Mouse (Mus musculus): ENCODE results near the gene Gstm6.
"Not testable (repeated sequence)": the region's sequence is repeated elsewhere in the genome, so short reads cannot be mapped to it uniquely, and the experiment has no call there.

The Gstm6 gene

GRCm38 (mm10) chr3:107943239-107943990 lies at the start of gene Gstm6:
Gene Gstm6 (minus strand): TSS chr3:107943749.
- peak; percentile 42 to 67 for DNase-seq

GRCm38 (mm10) chr3:107986041-107986562 lies 42.6 kb upstream of the Gstm6 start, which contains the start of gene Gstm2:
Gene Gstm2 (minus strand): TSS chr3:107986453.
- DNase-seq, result peak; percentile 63 to 79

- DNase-seq, result not testable (repeated sequence)
Measured at GRCm38 (mm10) chr3:107985141-107985540, 41.6 kb upstream of the Gstm6 start.

GRCm38 (mm10) chr3:107984471-107984870 lies 40.9 kb upstream of the Gstm6 start:
- DNase-seq, result no peak

GRCm38 (mm10) chr3:107983771-107984170 lies 40.2 kb upstream of the Gstm6 start:
- DNase-seq, result no peak

GRCm38 (mm10) chr3:107982726-107983125 lies 39.2 kb upstream of the Gstm6 start:
- peak in 1 of 2 experiments; percentile 39 for DNase-seq

GRCm38 (mm10) chr3:107981261-107981660 lies 37.7 kb upstream of the Gstm6 start:
- peak in 1 of 2 experiments; percentile 31 for DNase-seq

- no peak for DNase-seq
Measured at GRCm38 (mm10) chr3:107977691-107978090, 34.1 kb upstream of the Gstm6 start.

GRCm38 (mm10) chr3:107974237-107974636 lies 30.7 kb upstream of the Gstm6 start:
- DNase-seq, result no peak

- no peak for DNase-seq
Measured at GRCm38 (mm10) chr3:107972070-107972469, 28.5 kb upstream of the Gstm6 start.

- not testable (repeated sequence) for DNase-seq
Measured at GRCm38 (mm10) chr3:107971101-107971500, 27.6 kb upstream of the Gstm6 start.

GRCm38 (mm10) chr3:107968724-107969395 lies 25.3 kb upstream of the Gstm6 start, which contains the start of gene Gstm3:
Gene Gstm3 (minus strand): TSS chr3:107969283.
- no peak for DNase-seq

- DNase-seq, result no peak
Measured at GRCm38 (mm10) chr3:107966631-107967030, 23.1 kb upstream of the Gstm6 start.

GRCm38 (mm10) chr3:107965592-107965991 lies 22.0 kb upstream of the Gstm6 start:
- DNase-seq, result no peak

- no peak for DNase-seq
Measured at GRCm38 (mm10) chr3:107964656-107965308, 21.2 kb upstream of the Gstm6 start.

GRCm38 (mm10) chr3:107964026-107964425 lies 20.5 kb upstream of the Gstm6 start:
- DNase-seq, result no peak

GRCm38 (mm10) chr3:107955260-107955659 lies 11.7 kb upstream of the Gstm6 start:
- DNase-seq, result not testable (repeated sequence)

GRCm38 (mm10) chr3:107953906-107954305 lies 10.4 kb upstream of the Gstm6 start:
- no peak for DNase-seq

GRCm38 (mm10) chr3:107953328-107953755 lies 9.8 kb upstream of the Gstm6 start:
- peak; percentile 81 to 83 for DNase-seq

GRCm38 (mm10) chr3:107950531-107950930 lies 7.0 kb upstream of the Gstm6 start:
- DNase-seq, result no peak

- DNase-seq, result not testable (repeated sequence)
Measured at GRCm38 (mm10) chr3:107949461-107949860, 5.9 kb upstream of the Gstm6 start.

- no peak for DNase-seq
Measured at GRCm38 (mm10) chr3:107945729-107946128, 2.2 kb upstream of the Gstm6 start.

GRCm38 (mm10) chr3:107941261-107941660 lies 2.3 kb downstream of the Gstm6 start:
- DNase-seq, result no peak
